Mouse (Mus musculus) hindbrain, postnatal 0 days (tissue): ENCODE measurements around the gene Ehmt1. TPM values are rescaled to one million over a fixed set of nuclear protein-coding genes. Genes with fewer than 3 reads are reported as not detected.

Experiments used
- ATAC-seq: fragments of 200-750 bp; cut with Nextera tagmentation; 2 replicates; pipeline ENCODE4 v1.8.0; 2017; ENCODE audit warnings: mild to moderate bottlenecking, moderate TSS enrichment, moderate library complexity
- DNase-seq: peaks from one replicate; pipeline ENCODE4 v3.0.0-alpha.2; 2015; ENCODE audit warnings: low spot score
- H3K27ac ChIP-seq: fragments of 300-500 bp; sonication (generic); 2 replicates; pipeline ENCODE4 v1.5.1; 2014; ENCODE audit warnings: mild to moderate bottlenecking
- H3K27me3 ChIP-seq: fragments of 300-500 bp; sonication (generic); 2 replicates; pipeline ENCODE4 v1.6.1; 2014; ENCODE audit warnings: low read length, mixed read lengths; ENCODE audit not compliant: insufficient read depth
- H3K36me3 ChIP-seq: fragments of 300-500 bp; sonication (generic); 2 replicates; pipeline ENCODE4 v1.6.1; 2014; ENCODE audit warnings: low read length, mixed read lengths; ENCODE audit not compliant: insufficient read depth
- H3K4me1 ChIP-seq: fragments of 300-500 bp; sonication (generic); 2 replicates; pipeline ENCODE4 v1.6.1; 2014; ENCODE audit warnings: antibody characterized with exemption, low read length, mixed read lengths; ENCODE audit not compliant: insufficient read depth
- H3K4me2 ChIP-seq: fragments of 300-500 bp; sonication (generic); 2 replicates; pipeline ENCODE4 v1.6.1; 2014; ENCODE audit warnings: low read depth, mild to moderate bottlenecking, low read length, moderate library complexity, mixed read lengths
- H3K4me3 ChIP-seq: fragments of 300-500 bp; sonication (generic); 2 replicates; pipeline ENCODE4 v1.5.1; 2014; ENCODE audit warnings: low read length
- H3K9ac ChIP-seq: fragments of 300-500 bp; sonication (generic); replicated peaks from 2 replicates; pipeline ENCODE4 v1.6.1; 2014; ENCODE audit warnings: mild to moderate bottlenecking, low read length, moderate library complexity, mixed read lengths
- H3K9me3 ChIP-seq: fragments of 300-500 bp; sonication (generic); 2 replicates; pipeline ENCODE4 v1.6.1; 2016; ENCODE audit warnings: low read length, mixed read lengths
- CTCF ChIP-seq: IDR thresholded peaks from 2 replicates; pipeline ENCODE4 v1.5.1; 2016; ENCODE audit warnings: antibody characterized with exemption, control low read depth, low read depth
- WGBS: fragments of 180-500 bp; shearing (Covaris S2); extraction: QIAGEN DNeasy Blood & Tissue Kit; methylation state at CpG from one replicate; pipeline ENCODE4 v1.1.7; 2014; 5-methylcytosine and 5-hydroxymethylcytosine counted together
- polyA plus RNA-seq: library from polyadenylated mRNA; unstranded; fragments of >200 nt; fragmentation: Nextera tagmentation; extraction: Ambion mirVana; gene quantifications from 2 replicates; pipeline ENCODE4 v1.2.1, GENCODE M21; 2015
- total RNA-seq: library from RNA; depleted of rRNA; stranded (reverse); fragments of >200 nt; gene quantifications from 2 replicates; pipeline ENCODE4 v1.2.3, GENCODE M21; 2014

The Ehmt1 gene
- total and polyA plus RNA-seq, 2 experiments from 2014 or later, result 61.8 to 79.8 TPM

- Histone ChIP-seq H3K4me1 (no peaks in the 10 kb centered on the region), H3K4me3 (no peak overlapping the region), H3K27me3 (no peaks in the 10 kb centered on the region), H3K9ac (no peak overlapping the region), H3K27ac (no peak overlapping the region), H3K36me3 (peaks cover 59% of the 10 kb centered on the region), H3K9me3 (no peaks in the 10 kb centered on the region), H3K4me2 (no peak overlapping the region)
- DNase-seq (no peak), ATAC-seq (peak; percentile 47; the same call in 1 of the 2 replicates)
- no peak for TF ChIP-seq CTCF
- 63% methylated on average over 10 of the region's 10 CpGs for WGBS
These were observed 111.7 kb downstream of the Ehmt1 start for GRCm38 (mm10) chr2:24807691-24808090.

DNA sequence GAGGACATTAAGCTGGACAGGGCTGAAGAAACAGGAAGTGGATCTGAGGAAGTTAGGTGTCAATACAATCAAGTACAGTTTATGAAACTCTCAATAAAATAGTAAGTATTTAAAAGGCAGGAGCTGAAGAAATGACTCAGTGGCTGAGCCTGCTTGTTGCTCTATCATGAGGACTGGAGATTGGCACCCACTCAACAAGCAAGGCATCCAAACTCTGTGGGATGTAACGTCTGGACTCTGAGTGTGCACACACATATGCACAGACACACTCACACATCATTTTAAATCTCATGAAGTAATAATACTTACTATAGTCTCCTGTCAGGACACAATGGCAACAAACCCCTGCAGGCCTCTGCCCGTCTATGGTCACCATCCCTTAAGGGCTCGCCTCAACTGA, 112.4 kb downstream of the Ehmt1 start:
- Histone ChIP-seq H3K4me3 (no peak overlapping the region), H3K27ac (no peak overlapping the region), H3K36me3 (peaks cover 60% of the 10 kb centered on the region), H3K4me1 (no peaks in the 10 kb centered on the region), H3K9ac (no peak overlapping the region), H3K9me3 (no peaks in the 10 kb centered on the region), H3K4me2 (no peak overlapping the region), H3K27me3 (no peaks in the 10 kb centered on the region)
- no peak for TF ChIP-seq CTCF
- DNase-seq, result no peak
- ATAC-seq, result no peak
- 83% methylated on average over 3 of the region's 3 CpGs for WGBS

- Histone ChIP-seq H3K4me1 (no peaks in the 10 kb centered on the region), H3K36me3 (peaks cover 67% of the 10 kb centered on the region), H3K27me3 (no peaks in the 10 kb centered on the region), H3K4me2 (no peak overlapping the region), H3K4me3 (no peak overlapping the region), H3K9ac (no peak overlapping the region), H3K27ac (no peak overlapping the region), H3K9me3 (no peaks in the 10 kb centered on the region)
- 47% methylated on average over 6 of the region's 6 CpGs for WGBS
- no peak for TF ChIP-seq CTCF
- ATAC-seq (no peak), DNase-seq (no peak)
These were observed 113.3 kb downstream of the Ehmt1 start for GRCm38 (mm10) chr2:24806143-24806542.

GRCm38 (mm10) chr2:24805621-24806020, 113.8 kb downstream of the Ehmt1 start:
- no peak for ATAC-seq

GRCm38 (mm10) chr2:24796833-24797457, 122.5 kb downstream of the Ehmt1 start:
- DNase-seq, result no peak
- H3K27ac ChIP-seq, result no peak overlapping the region
- no peaks in the 10 kb centered on the region for H3K9me3 ChIP-seq
- WGBS, result 93% methylated on average over 5 of the region's 5 CpGs
- no peaks in the 10 kb centered on the region for H3K4me1 ChIP-seq
- no peak overlapping the region for H3K9ac ChIP-seq
- H3K27me3 ChIP-seq, result no peaks in the 10 kb centered on the region
- H3K4me3 ChIP-seq, result no peak overlapping the region
- no peak for ATAC-seq
- no peak for TF ChIP-seq CTCF
- H3K4me2 ChIP-seq, result no peak overlapping the region
- H3K36me3 ChIP-seq, result peaks cover 52% of the 10 kb centered on the region

More at GRCm38 (mm10) chr2:24805621-24806020, 113.8 kb downstream of the Ehmt1 start:
- WGBS, result 93% methylated on average over 4 of the region's 4 CpGs
- H3K4me2 ChIP-seq, result no peak overlapping the region
- no peak overlapping the region for H3K9ac ChIP-seq
- H3K9me3 ChIP-seq, result no peaks in the 10 kb centered on the region
- DNase-seq, result no peak
- TF ChIP-seq CTCF, result no peak
- H3K4me1 ChIP-seq, result no peaks in the 10 kb centered on the region
- no peak overlapping the region for H3K27ac ChIP-seq
- H3K4me3 ChIP-seq, result no peak overlapping the region
- H3K27me3 ChIP-seq, result no peaks in the 10 kb centered on the region
- peaks cover 68% of the 10 kb centered on the region for H3K36me3 ChIP-seq

- H3K4me3 ChIP-seq, result no peak overlapping the region
- TF ChIP-seq CTCF, result no peak
- H3K36me3 ChIP-seq, result peaks cover 18% of the 10 kb centered on the region
- no peak for DNase-seq
- H3K27ac ChIP-seq, result no peak overlapping the region
- H3K27me3 ChIP-seq, result no peaks in the 10 kb centered on the region
- H3K4me2 ChIP-seq, result no peak overlapping the region
- H3K9me3 ChIP-seq, result no peaks in the 10 kb centered on the region
- no peaks in the 10 kb centered on the region for H3K4me1 ChIP-seq
- 66% methylated on average over 4 of the region's 4 CpGs for WGBS
- H3K9ac ChIP-seq, result no peak overlapping the region
- ATAC-seq, result no peak
These were observed 132.2 kb downstream of the Ehmt1 start for GRCm38 (mm10) chr2:24787250-24787649.

DNA sequence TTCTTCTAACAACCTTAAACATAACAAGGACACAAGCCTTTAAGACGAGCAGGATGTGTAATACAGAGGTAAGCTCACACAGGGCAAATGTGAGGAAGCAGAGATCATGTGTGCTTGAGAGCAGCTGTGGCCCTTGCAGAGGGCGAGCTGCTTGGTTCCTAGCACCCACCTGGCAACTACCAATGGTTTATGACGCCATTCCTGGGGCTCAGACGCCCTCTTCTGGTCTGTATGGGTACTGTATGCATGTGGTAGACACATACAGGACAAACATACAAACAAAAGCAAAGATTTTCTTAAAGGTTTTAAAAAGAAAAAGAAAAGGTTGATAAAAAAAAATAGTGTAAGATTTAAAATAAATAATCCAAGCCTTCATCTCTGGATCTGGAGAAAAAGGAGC, 138.2 kb downstream of the Ehmt1 start:
- 54% methylated on average over 4 of the region's 4 CpGs for WGBS

More for the DNA sequence above, 138.2 kb downstream of the Ehmt1 start:
- Histone ChIP-seq H3K27me3 (no peaks in the 10 kb centered on the region), H3K9ac (no peak overlapping the region), H3K27ac (no peak overlapping the region), H3K9me3 (no peaks in the 10 kb centered on the region), H3K36me3 (no peaks in the 10 kb centered on the region), H3K4me1 (no peaks in the 10 kb centered on the region), H3K4me3 (no peak overlapping the region), H3K4me2 (no peak overlapping the region)
- peak; percentile 15 for TF ChIP-seq CTCF
- DNase-seq (no peak), ATAC-seq (no peak)
